Mouse (Mus musculus): Measurements from ENCODE around the gene Arhgap1.

- no peak for TF ChIP-seq CTCF (IDR thresholded peaks at IDR 0.05; ENCODE audit: extremely low read depth, insufficient read depth, low read length)
- TF ChIP-seq POLR2A (IDR thresholded peaks at IDR 0.05; ENCODE audit: extremely low read depth, insufficient read depth, low read length), result no peak
Observed at GRCm38 (mm10) chr2:91699225-91699624, 49.6 kb downstream of the Arhgap1 start.

All from cortical plate, adult 2 months (tissue).